Mouse (Mus musculus) ovary, postnatal 36 days (tissue): ENCODE data around the gene Bmp7.

ENCODE experiments used
- DNase-seq: peaks from one replicate; pipeline ENCODE4 v3.0.0; 2022; ENCODE audit warnings: low spot score, mixed read lengths

The Bmp7 gene

DNA sequence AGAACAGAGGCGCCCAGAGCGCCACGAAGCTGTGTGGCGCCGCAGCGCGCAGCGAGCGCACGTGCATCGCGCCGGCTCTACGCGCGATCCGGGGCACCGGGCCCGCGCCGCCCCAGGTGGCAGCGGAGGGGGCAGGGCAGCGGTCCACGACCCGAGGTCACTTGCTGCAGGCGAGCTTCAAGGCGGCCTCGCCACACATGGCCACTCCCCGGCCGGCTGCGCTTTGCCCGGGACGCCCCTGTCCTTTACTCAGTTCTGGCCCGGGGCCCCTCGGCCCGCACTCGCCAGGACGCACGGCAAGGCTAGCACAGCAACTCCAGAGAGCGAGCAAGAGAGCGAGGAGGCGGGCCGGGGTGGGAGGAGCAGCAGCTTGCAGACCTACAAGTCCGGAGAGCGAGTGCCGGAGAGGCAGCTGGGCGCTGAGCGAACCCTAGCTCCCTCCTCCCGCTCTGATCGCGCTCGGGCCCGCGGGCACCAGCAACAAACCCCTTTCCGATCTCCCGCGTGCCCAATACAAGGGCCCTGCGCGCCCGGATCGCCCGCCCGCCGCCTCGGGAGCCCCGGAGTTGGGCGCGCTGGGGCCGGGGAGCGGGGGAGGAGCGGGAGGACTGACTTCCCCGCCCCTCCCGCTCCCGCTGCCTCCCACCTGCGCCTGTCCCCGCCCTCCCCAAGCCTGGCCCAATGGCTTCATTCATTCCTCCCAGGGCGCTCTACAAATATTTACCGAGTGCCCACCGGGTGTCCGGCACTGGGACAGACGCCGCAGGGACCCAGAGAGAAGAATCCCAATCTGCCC is at the start of gene Bmp7:
TSS of gene Bmp7 (minus strand) at position 319 of the 796 bp plus-strand sequence.
- peak; percentile 69 for DNase-seq

DNA sequence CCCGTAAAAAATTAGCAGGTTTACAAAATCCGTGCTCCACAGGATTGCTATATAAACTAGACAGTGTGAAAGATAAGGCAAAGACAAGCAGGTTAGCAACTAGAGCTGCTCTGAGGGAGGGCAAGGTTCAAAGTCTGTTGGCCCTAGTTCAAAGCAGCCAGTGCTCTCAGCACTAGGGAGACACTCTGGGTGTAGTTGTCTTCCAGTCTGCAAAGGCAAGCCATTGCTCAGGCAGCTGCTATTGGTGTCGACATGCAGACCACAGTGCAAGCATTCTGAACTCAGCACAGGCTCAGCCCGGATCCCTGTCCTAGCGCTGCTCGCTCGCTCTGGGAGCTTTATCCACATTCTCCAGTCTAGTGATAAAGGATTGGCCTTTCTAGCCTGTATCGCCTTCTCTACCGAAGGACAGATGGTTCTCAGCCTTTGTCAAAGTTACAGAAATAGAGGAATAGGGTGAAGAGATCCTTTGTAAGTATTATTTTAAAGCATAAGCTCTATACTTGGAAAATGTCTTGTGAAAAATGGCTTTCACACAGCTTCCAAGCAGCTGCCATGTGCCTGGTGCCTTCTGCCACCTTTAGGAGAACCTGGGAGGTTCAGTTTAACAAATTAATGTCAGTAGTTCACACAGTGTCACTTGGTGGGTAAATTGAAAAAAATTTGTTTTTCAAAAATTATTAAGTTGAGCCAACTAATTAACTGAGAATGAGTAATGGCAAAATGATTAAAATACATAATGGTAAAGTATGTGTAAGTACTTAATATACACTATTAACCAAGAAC is 42.8 kb upstream of the Bmp7 start:
- DNase-seq: no peak

DNA sequence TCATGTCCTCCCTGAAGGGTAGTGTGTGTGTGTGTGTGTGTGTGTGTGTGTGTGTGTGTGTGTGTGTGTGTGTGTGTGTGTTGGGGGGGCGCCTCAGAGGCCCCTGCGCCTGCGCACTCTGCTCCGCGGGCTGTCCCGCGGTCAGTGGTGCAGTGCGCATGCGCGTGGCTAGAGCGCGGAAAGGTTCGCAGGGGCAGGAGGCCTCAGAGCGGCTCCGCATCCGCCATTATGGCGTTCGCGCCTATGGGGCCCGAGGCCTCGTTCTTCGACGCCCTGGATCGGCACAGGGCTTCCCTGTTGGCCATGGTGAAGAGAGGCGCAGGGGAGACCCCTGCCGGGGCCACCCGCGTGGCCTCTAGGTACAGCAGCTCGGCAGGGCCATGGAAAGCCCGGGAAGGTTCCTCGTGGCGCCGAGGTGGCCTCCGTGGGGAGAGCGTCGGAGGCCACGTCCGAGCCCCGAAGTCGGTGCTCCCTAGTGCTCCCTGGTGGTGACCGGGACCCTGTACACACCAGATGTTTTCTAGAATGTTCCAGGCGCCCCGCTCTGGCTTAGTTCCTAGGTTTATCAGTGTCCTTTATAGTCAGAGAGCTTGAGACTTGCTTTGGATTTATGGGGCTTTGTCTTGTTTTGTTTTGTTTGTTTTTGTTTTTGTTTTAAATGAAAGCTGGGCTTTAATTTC is 39.7 kb upstream of the Bmp7 start:
- no peak for DNase-seq

DNA sequence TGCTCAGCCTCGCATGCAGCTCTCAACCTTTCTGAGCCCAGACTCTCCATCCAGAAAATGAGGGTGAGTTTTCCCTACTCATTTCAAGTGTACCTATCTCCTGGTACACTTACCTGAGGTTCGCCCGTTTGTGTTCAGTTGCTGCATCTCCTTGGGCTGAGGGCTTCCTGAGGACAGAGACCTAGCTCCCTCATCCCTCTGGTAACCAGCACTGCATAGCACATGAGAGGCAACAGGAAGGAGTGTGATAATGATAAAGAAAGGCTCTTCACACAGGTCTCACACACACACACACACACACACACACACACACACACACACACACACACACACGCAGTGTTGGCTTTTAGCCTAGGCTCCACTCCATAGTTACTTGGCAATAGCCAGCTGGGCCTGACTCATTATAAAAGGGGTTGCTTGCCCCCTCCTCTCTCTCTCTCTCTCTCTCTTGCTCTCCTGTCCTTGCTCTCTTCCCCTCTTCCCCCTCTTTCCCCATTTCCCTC is 38.1 kb upstream of the Bmp7 start:
- DNase-seq: no peak

DNA sequence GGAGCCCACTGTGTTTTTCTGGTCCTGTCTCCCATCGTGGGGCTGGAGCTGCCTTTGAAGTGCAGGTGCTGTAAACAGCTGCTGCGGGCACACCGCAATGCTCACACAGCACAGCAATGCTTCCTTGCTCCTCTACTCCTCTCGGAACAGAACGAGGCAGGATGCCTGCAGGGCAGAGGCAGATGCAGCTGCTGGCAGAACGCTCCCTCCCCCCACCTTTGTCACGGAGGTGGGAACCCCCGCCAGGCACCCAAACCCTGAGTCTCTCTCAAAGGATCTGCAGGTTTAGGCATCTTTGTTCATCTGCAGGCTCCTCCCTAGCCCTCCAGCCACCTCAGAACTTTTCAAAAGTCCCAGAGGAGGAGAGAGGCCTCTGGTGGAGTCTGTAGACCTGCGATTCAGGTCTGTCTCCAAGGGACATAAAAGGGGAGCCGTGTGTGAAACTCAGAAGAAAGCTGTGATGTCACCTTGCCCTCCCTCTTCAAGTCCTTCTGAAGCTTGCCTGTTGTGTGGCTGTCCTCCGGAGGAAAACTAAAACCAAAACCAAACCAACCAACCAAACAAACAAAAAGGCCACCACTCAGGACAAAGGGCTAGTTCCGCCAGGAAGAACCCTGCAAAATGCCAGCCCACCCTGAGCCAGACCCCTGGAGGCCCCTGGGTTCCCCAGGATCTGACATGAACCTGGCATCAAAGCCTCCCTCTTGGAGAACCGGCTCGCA is 37.4 kb upstream of the Bmp7 start, which contains the start of gene Spo11:
TSS of gene Spo11 (plus strand) at position 292 of the 722 bp plus-strand sequence.
- no peak for DNase-seq

DNA sequence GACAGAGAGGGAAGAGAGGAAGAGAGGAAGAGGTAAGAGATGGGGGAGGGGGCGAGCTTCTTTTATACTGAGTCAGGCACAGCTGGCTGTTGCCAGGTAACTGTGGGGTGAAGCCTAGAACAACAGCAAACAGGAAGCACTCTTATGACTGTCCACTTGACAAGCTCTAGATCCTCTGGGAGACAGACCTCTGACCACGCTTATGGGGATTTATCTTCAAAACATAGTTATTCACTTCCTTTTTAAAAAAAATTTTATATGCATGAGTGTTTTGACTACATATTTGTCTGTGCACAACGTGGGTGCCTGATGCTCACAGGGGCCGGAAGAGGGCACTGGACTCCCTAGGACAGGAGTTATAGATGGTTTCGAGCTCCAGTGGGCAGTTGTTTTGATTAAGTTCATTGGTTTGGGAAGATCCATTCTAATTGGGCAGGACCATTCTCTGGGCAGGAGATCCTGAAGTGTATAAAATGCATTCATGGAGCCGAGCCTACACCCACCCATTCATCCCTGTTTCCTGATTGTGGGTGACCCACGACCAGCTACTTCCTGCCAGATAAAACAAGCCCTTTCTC is 36.6 kb upstream of the Bmp7 start:
- DNase-seq: no peak

DNA sequence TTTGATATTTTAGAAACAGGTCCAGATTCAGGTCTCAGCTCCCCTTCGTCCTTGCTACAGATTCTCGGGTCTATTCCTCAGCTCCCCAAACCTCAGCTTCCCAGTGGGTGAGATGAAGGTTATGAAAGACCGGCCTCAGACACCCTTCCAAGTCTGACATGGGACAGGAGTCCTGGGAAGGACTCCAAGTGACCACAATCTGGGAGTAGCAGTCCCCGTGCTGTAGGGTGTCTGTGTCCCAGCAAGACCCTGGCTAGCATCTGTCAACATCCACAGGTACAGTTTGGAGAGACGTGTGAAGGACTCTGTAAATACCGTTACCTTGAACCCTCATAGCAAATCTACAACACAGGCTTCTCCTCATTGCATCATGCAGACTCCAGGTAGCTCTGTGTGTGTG is 35.0 kb upstream of the Bmp7 start:
- DNase-seq: no peak

DNA sequence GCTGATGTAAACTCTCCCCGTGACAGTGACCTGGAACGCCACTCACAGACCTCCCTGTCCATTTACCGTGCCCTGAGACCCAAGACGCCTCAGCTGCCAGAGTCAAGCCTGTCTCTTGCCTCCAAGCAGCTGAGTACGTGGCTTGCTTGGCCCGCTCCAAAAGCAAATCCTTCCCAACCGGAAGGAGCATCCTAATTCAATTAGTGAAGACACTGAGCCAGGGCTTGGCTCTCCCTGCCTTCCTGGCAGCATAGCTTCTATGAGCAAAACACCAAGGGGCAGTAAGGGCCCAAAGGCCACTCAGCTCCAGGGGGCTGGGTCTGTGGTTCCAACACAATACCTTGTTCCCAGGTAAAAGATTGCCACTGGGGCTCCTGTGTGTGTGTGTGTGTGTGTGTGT is 34.6 kb upstream of the Bmp7 start:
- no peak for DNase-seq

DNA sequence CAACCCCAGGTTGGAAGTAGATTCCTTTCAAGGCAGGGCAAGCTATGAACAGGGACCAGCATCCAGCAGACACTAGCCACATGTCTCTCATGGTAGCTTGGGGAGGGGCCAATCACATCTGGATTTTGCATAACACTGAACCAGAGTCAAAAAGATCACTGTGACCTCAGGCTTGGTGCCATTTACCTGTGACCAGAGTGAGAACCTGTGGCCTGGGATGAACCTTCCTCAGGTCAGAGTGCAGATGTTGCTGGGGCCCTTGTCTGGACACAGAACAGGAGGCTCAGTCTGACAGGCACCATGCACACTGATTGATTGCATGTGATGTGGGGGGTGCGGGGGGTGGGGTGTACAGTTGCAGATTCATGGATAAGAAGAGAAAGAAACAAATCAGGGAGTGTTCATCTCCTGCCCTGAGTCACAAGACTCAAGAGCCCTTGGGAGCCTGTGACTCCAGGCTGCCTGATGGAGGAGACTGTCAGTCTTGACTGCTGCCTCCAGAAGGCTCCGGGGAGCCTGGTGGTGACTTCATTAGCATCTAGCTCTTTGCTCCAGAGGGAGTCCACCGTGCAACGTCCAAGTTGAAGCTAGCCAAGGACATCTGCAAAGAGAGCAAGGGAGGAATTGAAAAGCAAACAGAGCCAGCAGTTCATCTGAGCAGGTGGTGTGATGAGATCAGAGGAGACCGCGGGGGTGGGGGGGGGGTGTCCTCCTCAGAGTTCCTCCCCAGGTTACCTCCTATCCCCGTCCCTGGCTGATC is 33.9 kb upstream of the Bmp7 start:
- no peak for DNase-seq

DNA sequence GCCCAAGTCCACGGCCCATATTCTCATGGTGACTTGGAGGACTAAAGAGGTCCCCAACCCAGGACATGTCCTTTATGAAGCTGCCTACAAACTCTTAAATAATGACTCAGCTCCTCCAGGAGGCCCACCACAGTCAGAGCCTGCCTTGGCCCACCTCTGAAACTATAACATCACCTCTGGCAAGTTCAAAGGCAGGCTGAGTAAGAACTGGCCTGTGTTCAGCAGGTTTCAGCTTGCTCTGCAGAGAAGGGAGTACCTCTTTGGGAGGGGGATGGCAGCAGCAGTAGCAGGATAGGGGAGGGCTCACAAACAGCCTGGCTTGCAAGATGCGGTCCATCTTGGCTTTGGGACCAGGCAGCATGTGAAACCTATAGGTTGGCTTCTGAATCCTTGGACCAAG is 31.7 kb upstream of the Bmp7 start:
- no peak for DNase-seq

DNA sequence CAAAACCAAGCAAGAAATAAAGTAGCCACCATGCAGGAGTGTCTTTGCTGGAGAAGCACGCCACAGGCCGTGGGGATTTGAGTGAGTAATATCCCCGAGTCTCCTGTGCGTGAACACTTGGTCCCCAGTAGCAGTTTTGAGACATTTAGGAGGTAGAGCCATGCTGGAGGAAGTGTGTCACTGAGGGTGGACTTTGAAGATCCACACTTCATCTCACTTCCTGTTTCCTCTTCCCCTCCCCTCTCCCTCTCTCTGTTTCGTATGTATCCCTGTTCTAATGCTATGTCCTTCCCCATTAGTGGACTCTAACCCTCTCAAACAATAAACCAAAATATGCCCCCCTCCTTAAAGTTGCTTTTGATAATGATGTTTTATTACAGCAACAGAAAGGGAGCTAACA is 26.4 kb upstream of the Bmp7 start:
- DNase-seq: no peak

DNA sequence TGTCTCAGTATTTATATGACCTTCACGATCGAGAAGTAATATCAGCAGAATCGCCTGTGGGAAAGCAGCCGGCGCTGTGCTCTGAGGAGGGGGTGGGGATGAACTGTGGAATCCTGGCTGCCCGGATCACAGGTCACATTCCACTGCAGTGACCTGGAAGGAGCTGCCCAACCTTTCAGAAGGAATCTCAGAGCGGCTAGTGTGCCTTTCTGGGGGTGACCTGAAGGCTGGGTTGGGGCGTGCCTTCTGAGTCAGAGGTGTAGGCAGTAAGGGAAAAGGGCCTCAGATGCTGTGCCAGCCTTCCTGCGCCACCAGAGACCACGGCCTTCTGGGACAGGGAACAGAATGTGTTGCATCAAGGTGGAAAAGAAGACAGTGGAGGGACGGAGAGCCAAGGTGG is 25.1 kb upstream of the Bmp7 start:
- DNase-seq: no peak

DNA sequence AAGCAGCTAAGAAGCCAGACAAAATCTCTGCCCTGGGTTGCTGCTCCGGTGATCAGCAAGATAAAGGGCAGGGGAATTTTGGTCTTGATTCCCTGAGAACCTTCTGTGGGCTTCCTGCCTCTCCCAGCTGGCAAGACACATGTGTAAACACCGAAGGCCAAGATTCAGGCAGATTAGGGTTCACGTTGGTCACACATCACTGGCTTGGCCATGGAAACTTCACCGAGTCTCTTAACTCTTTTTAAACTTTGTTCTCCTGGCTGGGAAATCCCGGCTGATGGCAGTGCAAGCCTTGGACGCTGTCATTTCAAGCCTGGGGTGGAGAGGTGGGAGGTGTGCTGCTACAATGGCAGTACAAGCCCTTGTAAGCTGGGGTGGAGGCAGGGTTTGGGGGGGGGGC is 21.1 kb upstream of the Bmp7 start:
- no peak for DNase-seq

DNA sequence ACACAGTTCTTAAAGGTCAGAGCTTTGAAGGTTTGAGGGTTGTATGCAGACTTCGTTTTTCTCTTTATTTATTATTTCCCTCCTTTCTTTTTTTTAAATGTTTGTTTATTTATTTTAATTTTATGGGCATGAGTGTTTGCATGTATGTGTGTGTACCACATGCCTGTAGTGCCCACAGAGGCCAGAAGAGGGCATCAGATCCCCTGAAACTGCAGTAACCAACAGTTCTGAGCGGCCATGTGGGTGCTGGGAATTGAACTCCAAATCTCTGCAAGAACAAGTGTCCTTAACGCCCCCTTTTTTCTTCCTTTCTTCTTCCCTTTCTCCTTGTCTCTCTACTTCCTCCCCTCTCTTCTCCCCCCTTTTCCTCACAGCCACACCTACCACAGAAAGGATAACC is 20.2 kb upstream of the Bmp7 start:
- DNase-seq: no peak

DNA sequence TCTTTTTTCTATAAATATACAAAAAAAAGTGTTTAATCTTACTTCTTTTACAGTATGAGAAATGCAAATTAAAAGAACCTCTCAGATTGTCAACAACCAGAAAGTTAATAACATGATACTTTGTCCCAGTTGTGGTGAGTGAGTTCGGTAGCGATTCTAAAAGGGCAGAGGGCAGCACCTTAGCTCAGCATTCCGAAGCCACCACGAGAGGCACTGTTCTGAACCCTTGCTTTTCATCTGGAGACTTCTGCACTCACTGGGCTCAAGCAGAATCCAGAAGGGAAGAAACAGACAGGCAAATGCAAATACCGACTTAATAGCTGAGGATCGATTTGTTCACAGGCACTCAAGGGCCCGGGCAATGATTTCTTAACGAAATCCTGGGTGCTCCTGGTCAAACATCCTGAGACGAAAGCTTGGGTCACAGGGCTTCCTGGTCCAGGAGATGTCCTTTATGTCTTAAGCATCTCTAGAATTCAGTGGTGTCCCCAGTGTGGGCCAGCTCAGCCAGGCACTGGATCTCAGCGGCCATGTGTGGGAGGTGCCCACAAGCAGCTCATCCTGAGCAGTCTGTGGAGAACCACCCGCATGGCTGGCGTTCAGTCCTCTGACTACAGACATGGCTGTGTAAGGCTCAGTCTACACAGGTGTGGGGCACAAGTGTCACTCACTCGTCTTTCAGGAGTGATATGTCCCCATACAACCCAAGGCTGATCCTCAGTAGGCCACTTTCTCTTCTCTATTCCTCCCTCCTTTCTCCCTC is 19.1 kb upstream of the Bmp7 start:
- DNase-seq: no peak

DNA sequence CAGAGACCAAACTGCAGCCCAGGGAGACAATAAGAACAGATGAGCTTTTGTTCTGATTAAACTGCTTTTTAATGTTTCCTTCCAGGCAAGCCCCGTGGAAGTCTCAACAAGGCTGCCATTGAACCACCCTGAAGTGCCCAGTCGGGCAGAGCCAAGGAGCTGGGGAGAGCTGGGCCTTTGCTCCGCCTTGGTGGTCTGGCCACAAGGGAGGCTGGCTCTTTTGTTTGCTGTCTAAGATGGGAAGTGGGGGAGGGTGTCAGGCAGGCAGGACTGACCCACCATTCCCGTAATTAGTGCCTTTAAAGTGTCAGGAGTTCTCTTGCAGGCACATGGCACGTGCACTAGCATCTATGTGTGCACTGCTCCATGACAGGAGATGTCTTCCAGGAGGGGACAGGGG is 18.5 kb upstream of the Bmp7 start:
- DNase-seq: no peak

DNA sequence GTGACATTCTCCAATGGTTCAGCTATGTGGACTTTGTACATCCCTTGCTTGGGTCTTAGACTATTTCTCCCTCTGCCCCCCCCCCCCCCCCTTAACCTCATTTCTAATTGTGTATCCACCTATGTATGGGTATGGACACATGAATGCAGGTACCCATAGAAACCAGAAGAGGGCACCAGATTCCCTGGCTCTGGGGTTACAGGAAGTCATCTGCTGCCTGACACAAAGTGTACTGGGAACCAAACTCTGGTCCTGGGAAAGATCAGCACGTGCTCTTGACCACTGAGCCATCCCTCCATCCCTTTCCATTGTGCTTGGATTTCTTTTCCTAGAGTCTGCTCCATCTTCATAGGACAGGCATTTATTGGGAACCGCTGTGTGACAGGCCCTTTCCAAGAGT is 11.9 kb upstream of the Bmp7 start:
- DNase-seq: no peak

DNA sequence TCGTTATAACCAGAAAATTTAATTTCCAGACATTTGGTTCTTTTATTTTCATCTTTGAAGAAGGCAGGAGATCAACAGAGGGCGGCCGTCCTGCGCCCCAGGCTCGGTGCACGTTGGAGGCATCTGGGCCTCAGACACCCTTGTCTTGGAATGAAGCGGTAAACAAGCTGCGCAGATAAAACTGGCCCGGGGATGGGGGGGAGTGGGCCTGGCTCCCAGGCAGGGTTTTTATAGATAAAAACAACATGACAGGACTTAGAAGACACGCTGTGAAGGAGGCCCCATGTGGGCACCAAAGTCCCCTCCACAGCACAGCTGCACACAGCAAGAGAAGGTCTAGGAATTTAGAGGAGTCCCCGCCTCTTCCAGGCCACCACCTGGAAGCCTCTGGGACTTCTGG is 10.6 kb upstream of the Bmp7 start:
- DNase-seq: no peak

DNA sequence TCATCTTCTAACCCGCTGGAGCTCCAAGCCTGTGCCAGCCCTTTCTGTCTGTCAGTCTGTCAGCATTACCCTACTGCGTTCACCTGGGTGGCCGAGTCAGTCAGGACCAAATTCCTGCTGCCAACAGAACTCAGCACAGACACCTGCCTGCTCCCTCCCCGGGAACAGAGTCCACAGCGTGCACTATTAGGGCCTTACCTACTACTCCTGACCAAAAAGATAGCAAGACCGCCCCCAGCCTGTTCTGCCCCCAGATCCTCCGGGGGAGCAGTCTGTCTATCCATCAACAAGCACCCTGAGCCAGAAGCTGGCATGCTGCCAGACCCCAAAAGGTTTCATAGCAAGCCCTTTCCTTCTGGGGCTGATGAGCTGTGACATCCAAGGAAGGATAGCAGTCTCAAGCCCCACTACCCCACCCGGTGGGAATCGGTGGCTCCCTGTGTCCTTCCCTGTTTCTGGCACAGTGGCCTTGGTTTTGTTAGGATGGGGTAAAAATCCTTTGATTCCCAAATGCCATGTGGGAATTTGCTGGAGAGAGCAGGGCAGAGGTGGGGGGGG is 10.1 kb upstream of the Bmp7 start:
- no peak for DNase-seq

DNA sequence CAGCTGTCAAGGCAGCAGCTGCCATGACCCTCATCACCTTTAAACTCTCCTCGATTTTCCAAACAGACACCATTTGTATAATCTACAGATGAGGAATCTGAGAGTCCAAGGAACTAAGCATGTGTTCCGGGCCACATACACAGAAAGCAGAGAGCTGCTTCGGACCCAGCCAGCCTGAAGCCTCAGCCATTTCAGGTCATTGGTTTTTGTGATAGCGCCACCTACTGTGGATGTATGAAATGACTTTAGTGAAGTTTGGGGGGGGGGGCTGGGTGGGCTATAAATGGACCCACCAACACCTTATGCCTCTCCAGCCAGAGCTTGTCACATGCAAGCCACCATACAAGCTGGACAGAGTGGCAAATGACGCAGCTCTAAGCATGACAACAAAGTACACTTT is 8.9 kb upstream of the Bmp7 start:
- DNase-seq: no peak
